Mouse (Mus musculus): ENCODE data around the gene Senp3. TPM values are rescaled to one million over a fixed set of nuclear protein-coding genes. Genes with fewer than 3 reads are reported as not detected.
"Not testable (repeated sequence)": the region's sequence is repeated elsewhere in the genome, so short reads cannot be mapped to it uniquely, and the experiment has no call there.

Gene Senp3
- polyA plus RNA-seq, 1 experiment from 2014 or later = 79.1 TPM

GRCm38 (mm10) chr11:69628286-69628685, 53.6 kb downstream of the Senp3 start:
- no peaks in the 10 kb centered on the region for H3K36me3 ChIP-seq (ENCODE audit: control insufficient read depth, insufficient read depth, low read length)
- no peak overlapping the region for H3K4me2 ChIP-seq (ENCODE audit: low read length)
- no peak overlapping the region for H3K9ac ChIP-seq (ENCODE audit: low read length)
- no peak overlapping the region for H3K4me3 ChIP-seq (ENCODE audit: low read depth, low read length)
- ATAC-seq (replicated peaks; ENCODE audit: low FRiP score, low TSS enrichment, low read depth) (no peak), DNase-seq (ENCODE audit: low spot score) (peak; percentile 92)
- no peaks in the 10 kb centered on the region for H3K27me3 ChIP-seq (replicated peaks; ENCODE audit: control insufficient read depth, insufficient read depth, low read length)
- H3K4me1 ChIP-seq (replicated peaks; ENCODE audit: control insufficient read depth, insufficient read depth, low read length) = peaks cover 3% of the 10 kb centered on the region; the same call in 1 of the 2 replicates
- H3K27ac ChIP-seq (ENCODE audit: low read depth) = no peak overlapping the region
- H3K9me3 ChIP-seq (ENCODE audit: control insufficient read depth, low read length) = no peaks in the 10 kb centered on the region
- WGBS = 36% methylated on average over 6 of the region's 6 CpGs

GRCm38 (mm10) chr11:69624339-69624738, 57.5 kb downstream of the Senp3 start:
- 74% methylated on average over 2 of the region's 2 CpGs for WGBS
- H3K27ac ChIP-seq (ENCODE audit: low read depth); H3K27me3 ChIP-seq (replicated peaks; ENCODE audit: control insufficient read depth, insufficient read depth, low read length); ATAC-seq (replicated peaks; ENCODE audit: low FRiP score, low TSS enrichment, low read depth); H3K36me3 ChIP-seq (ENCODE audit: control insufficient read depth, insufficient read depth, low read length); H3K4me2 ChIP-seq (ENCODE audit: low read length); H3K9me3 ChIP-seq (ENCODE audit: control insufficient read depth, low read length); H3K4me1 ChIP-seq (replicated peaks; ENCODE audit: control insufficient read depth, insufficient read depth, low read length); DNase-seq (ENCODE audit: low spot score); H3K9ac ChIP-seq (ENCODE audit: low read length); H3K4me3 ChIP-seq (ENCODE audit: low read depth, low read length): not testable (repeated sequence)

MicroRNAs within 50 kb of the gene (microRNA counts, 519-probe panel; counts per million panel counts)
- microRNA mmu-miR-1934 (not detected), microRNA mmu-miR-467f (3,040 counts per million, percentile 35 among the panel's probes with 10 or more counts)

Small RNA genes lying within 50 kb of the gene (microRNA-seq; reads per million reads assigned to microRNA genes)
- 4.5 reads per million, percentile 32 among the genes with 10 or more reads in this experiment for gene Mir1934
- not detected for gene Mir467f

Other genes starting within 250 kb of the Senp3 start
- gene Dnah2, start 133.0 kb downstream of the Senp3 start, polyA plus RNA-seq (2014; fragmentation: Nextera tagmentation; extraction: Ambion mirVana) = 0.98 and 1.9 TPM in 2 replicates
- gene Efnb3, start 121.9 kb downstream of the Senp3 start, polyA plus RNA-seq (2014; fragmentation: Nextera tagmentation; extraction: Ambion mirVana) = 4.0 and 4.9 TPM in 2 replicates
- gene Wrap53, start 101.8 kb downstream of the Senp3 start, polyA plus RNA-seq (2014; fragmentation: Nextera tagmentation; extraction: Ambion mirVana) = 26.8 and 31.8 TPM in 2 replicates
- gene Trp53, start 101.7 kb downstream of the Senp3 start, polyA plus RNA-seq (2014; fragmentation: Nextera tagmentation; extraction: Ambion mirVana) = 176 and 192 TPM in 2 replicates
- gene Atp1b2, start 76.1 kb downstream of the Senp3 start, polyA plus RNA-seq (2014; fragmentation: Nextera tagmentation; extraction: Ambion mirVana) = 7.3 and 8.2 TPM in 2 replicates
- gene Shbg, start 64.2 kb downstream of the Senp3 start, polyA plus RNA-seq (2014; fragmentation: Nextera tagmentation; extraction: Ambion mirVana) = not detected in 2 replicates
- 16.8 and 18.1 TPM in 2 replicates for gene Sat2, start 60.1 kb downstream of the Senp3 start, polyA plus RNA-seq (2014; fragmentation: Nextera tagmentation; extraction: Ambion mirVana)
- gene Fxr2, start 49.1 kb downstream of the Senp3 start, polyA plus RNA-seq (2014; fragmentation: Nextera tagmentation; extraction: Ambion mirVana) = 22.6 and 23.0 TPM in 2 replicates
- gene Sox15, start 26.8 kb downstream of the Senp3 start, polyA plus RNA-seq (2014; fragmentation: Nextera tagmentation; extraction: Ambion mirVana) = 0.35 TPM in 1 of 2 replicates, not detected in the other
- 32.1 and 39.3 TPM in 2 replicates for gene Mpdu1, start 19.4 kb downstream of the Senp3 start, polyA plus RNA-seq (2014; fragmentation: Nextera tagmentation; extraction: Ambion mirVana)
- 12.4 and 16.3 TPM in 2 replicates for gene Cd68, start 15.9 kb downstream of the Senp3 start, polyA plus RNA-seq (2014; fragmentation: Nextera tagmentation; extraction: Ambion mirVana)
- 645 and 692 TPM in 2 replicates for gene Eif4a1, start 9.7 kb downstream of the Senp3 start, polyA plus RNA-seq (2014; fragmentation: Nextera tagmentation; extraction: Ambion mirVana)
- gene Tnfsf13, start 3.7 kb upstream of the Senp3 start, polyA plus RNA-seq (2014; fragmentation: Nextera tagmentation; extraction: Ambion mirVana) = 0.48 TPM in 1 of 2 replicates, not detected in the other
- 8.0 and 9.4 TPM in 2 replicates for gene Tnfsf12, start 13.8 kb upstream of the Senp3 start, polyA plus RNA-seq (2014; fragmentation: Nextera tagmentation; extraction: Ambion mirVana)
- 2.3 and 3.7 TPM in 2 replicates for gene Tnfsfm13, start 14.0 kb upstream of the Senp3 start, polyA plus RNA-seq (2014; fragmentation: Nextera tagmentation; extraction: Ambion mirVana)
- gene Polr2a, start 76.6 kb upstream of the Senp3 start, polyA plus RNA-seq (2014; fragmentation: Nextera tagmentation; extraction: Ambion mirVana) = 35.2 and 38.7 TPM in 2 replicates
- not detected in 2 replicates for gene Slc35g3, start 79.9 kb upstream of the Senp3 start, polyA plus RNA-seq (2014; fragmentation: Nextera tagmentation; extraction: Ambion mirVana)
- gene Zbtb4, start 83.8 kb upstream of the Senp3 start, polyA plus RNA-seq (2014; fragmentation: Nextera tagmentation; extraction: Ambion mirVana) = 2.8 and 3.3 TPM in 2 replicates
- 3.5 and 4.4 TPM in 2 replicates for gene Chrnb1, start 113.9 kb upstream of the Senp3 start, polyA plus RNA-seq (2014; fragmentation: Nextera tagmentation; extraction: Ambion mirVana)
- 1.1 and 1.4 TPM in 2 replicates for gene Fgf11, start 119.8 kb upstream of the Senp3 start, polyA plus RNA-seq (2014; fragmentation: Nextera tagmentation; extraction: Ambion mirVana)
- gene Tmem102, start 123.5 kb upstream of the Senp3 start, polyA plus RNA-seq (2014; fragmentation: Nextera tagmentation; extraction: Ambion mirVana) = 16.1 and 22.9 TPM in 2 replicates
- gene Gm39566, start 133.2 kb upstream of the Senp3 start, polyA plus RNA-seq (2014; fragmentation: Nextera tagmentation; extraction: Ambion mirVana) = not detected in 2 replicates
- not detected in 2 replicates for gene Spem2, start 136.4 kb upstream of the Senp3 start, polyA plus RNA-seq (2014; fragmentation: Nextera tagmentation; extraction: Ambion mirVana)
- gene Spem1, start 140.1 kb upstream of the Senp3 start, polyA plus RNA-seq (2014; fragmentation: Nextera tagmentation; extraction: Ambion mirVana) = 0.17 TPM in 1 of 2 replicates, not detected in the other
- gene Nlgn2, start 155.7 kb upstream of the Senp3 start, polyA plus RNA-seq (2014; fragmentation: Nextera tagmentation; extraction: Ambion mirVana) = 8.5 TPM in 2 replicates
- 436 and 455 TPM in 2 replicates for gene Tmem256, start 156.4 kb upstream of the Senp3 start, polyA plus RNA-seq (2014; fragmentation: Nextera tagmentation; extraction: Ambion mirVana)
- 92.1 and 94.4 TPM in 2 replicates for gene Plscr3, start 164.3 kb upstream of the Senp3 start, polyA plus RNA-seq (2014; fragmentation: Nextera tagmentation; extraction: Ambion mirVana)
- gene Tnk1, start 176.6 kb upstream of the Senp3 start, polyA plus RNA-seq (2014; fragmentation: Nextera tagmentation; extraction: Ambion mirVana) = 10.3 and 12.2 TPM in 2 replicates
- 0.38 TPM in 1 of 2 replicates, not detected in the other for gene Tmem95, start 195.9 kb upstream of the Senp3 start, polyA plus RNA-seq (2014; fragmentation: Nextera tagmentation; extraction: Ambion mirVana)
- 3.5 and 4.4 TPM in 2 replicates for gene Kctd11, start 199.3 kb upstream of the Senp3 start, polyA plus RNA-seq (2014; fragmentation: Nextera tagmentation; extraction: Ambion mirVana)
- 8.1 and 9.3 TPM in 2 replicates for gene Acap1, start 213.5 kb upstream of the Senp3 start, polyA plus RNA-seq (2014; fragmentation: Nextera tagmentation; extraction: Ambion mirVana)
- gene 2810408A11Rik, start 218.9 kb upstream of the Senp3 start, polyA plus RNA-seq (2014; fragmentation: Nextera tagmentation; extraction: Ambion mirVana) = 8.8 and 10.7 TPM in 2 replicates
- 13.3 and 14.5 TPM in 2 replicates for gene Neurl4, start 219.0 kb upstream of the Senp3 start, polyA plus RNA-seq (2014; fragmentation: Nextera tagmentation; extraction: Ambion mirVana)
- gene Gps2, start 231.8 kb upstream of the Senp3 start, polyA plus RNA-seq (2014; fragmentation: Nextera tagmentation; extraction: Ambion mirVana) = 71.2 and 72.3 TPM in 2 replicates
- gene Eif5a, start 239.9 kb upstream of the Senp3 start, polyA plus RNA-seq (2014; fragmentation: Nextera tagmentation; extraction: Ambion mirVana) = 1,854 and 1,877 TPM in 2 replicates

All from intestine, embryonic 14.5 days (tissue).